Mouse (Mus musculus): Measurements from ENCODE around the gene Stxbp4. TPM values are rescaled to one million over a fixed set of nuclear protein-coding genes. Genes with fewer than 3 reads are reported as not detected.

Gene Stxbp4
- polyA plus RNA-seq, 1 experiment from 2014 or later: 46.0 TPM

- H3K9ac ChIP-seq (ENCODE audit: low read length): no peak overlapping the region
- no peaks in the 10 kb centered on the region for H3K4me1 ChIP-seq (replicated peaks; ENCODE audit: control insufficient read depth, insufficient read depth, low read length)
- H3K9me3 ChIP-seq (ENCODE audit: control insufficient read depth, low read length): no peaks in the 10 kb centered on the region
- H3K27me3 ChIP-seq (ENCODE audit: control insufficient read depth, insufficient read depth, low read length): no peaks in the 10 kb centered on the region
- no peak overlapping the region for H3K4me2 ChIP-seq (ENCODE audit: low read depth, low read length, severe bottlenecking)
- no peak for DNase-seq (ENCODE audit: low spot score)
- no peaks in the 10 kb centered on the region; the same call in 1 of the 2 replicates for H3K36me3 ChIP-seq (ENCODE audit: control insufficient read depth, insufficient read depth, low read length)
- no peak for ATAC-seq (replicated peaks; ENCODE audit: low FRiP score)
- WGBS: 90% methylated on average over 1 of the region's 1 CpGs
- no peak overlapping the region for H3K27ac ChIP-seq (ENCODE audit: low read depth, low read length)
- H3K4me3 ChIP-seq (ENCODE audit: low read depth, low read length): no peak overlapping the region
Measured at GRCm38 (mm10) chr11:90595826-90596225, 42.1 kb downstream of the Stxbp4 start.

- WGBS: 96% methylated on average over 1 of the region's 1 CpGs
- no peak for DNase-seq (ENCODE audit: low spot score)
Measured at GRCm38 (mm10) chr11:90590996-90591395, 46.9 kb downstream of the Stxbp4 start.

GRCm38 (mm10) chr11:90586203-90586602 lies 51.7 kb downstream of the Stxbp4 start:
- Histone ChIP-seq H3K4me1 (replicated peaks; ENCODE audit: control insufficient read depth, insufficient read depth, low read length) (no peaks in the 10 kb centered on the region), H3K36me3 (ENCODE audit: control insufficient read depth, insufficient read depth, low read length) (peaks cover 5% of the 10 kb centered on the region; the same call in 1 of the 2 replicates), H3K9ac (ENCODE audit: low read length) (no peak overlapping the region), H3K4me3 (ENCODE audit: low read depth, low read length) (no peak overlapping the region), H3K27me3 (ENCODE audit: control insufficient read depth, insufficient read depth, low read length) (no peaks in the 10 kb centered on the region), H3K9me3 (ENCODE audit: control insufficient read depth, low read length) (no peaks in the 10 kb centered on the region; the same call in 1 of the 2 replicates), H3K27ac (ENCODE audit: low read depth, low read length) (no peak overlapping the region), H3K4me2 (ENCODE audit: low read depth, low read length, severe bottlenecking) (no peak overlapping the region)
- WGBS: 95% methylated on average over 8 of the region's 8 CpGs
- ATAC-seq (replicated peaks; ENCODE audit: low FRiP score) (no peak), DNase-seq (ENCODE audit: low spot score) (no peak)

More at GRCm38 (mm10) chr11:90590996-90591395, 46.9 kb downstream of the Stxbp4 start:
- no peaks in the 10 kb centered on the region for H3K27me3 ChIP-seq (ENCODE audit: control insufficient read depth, insufficient read depth, low read length)
- ATAC-seq (replicated peaks; ENCODE audit: low FRiP score): no peak
- H3K36me3 ChIP-seq (ENCODE audit: control insufficient read depth, insufficient read depth, low read length): no peaks in the 10 kb centered on the region; the same call in 1 of the 2 replicates
- H3K4me3 ChIP-seq (ENCODE audit: low read depth, low read length): no peak overlapping the region
- no peak overlapping the region for H3K27ac ChIP-seq (ENCODE audit: low read depth, low read length)
- H3K4me1 ChIP-seq (replicated peaks; ENCODE audit: control insufficient read depth, insufficient read depth, low read length): no peaks in the 10 kb centered on the region
- no peaks in the 10 kb centered on the region for H3K9me3 ChIP-seq (ENCODE audit: control insufficient read depth, low read length)
- no peak overlapping the region for H3K9ac ChIP-seq (ENCODE audit: low read length)
- no peak overlapping the region for H3K4me2 ChIP-seq (ENCODE audit: low read depth, low read length, severe bottlenecking)

- H3K27me3 ChIP-seq (ENCODE audit: control insufficient read depth, insufficient read depth, low read length): no peaks in the 10 kb centered on the region
- no peaks in the 10 kb centered on the region; the same call in 1 of the 2 replicates for H3K9me3 ChIP-seq (ENCODE audit: control insufficient read depth, low read length)
- WGBS: 96% methylated on average over 2 of the region's 2 CpGs
- H3K36me3 ChIP-seq (ENCODE audit: control insufficient read depth, insufficient read depth, low read length): peaks cover 5% of the 10 kb centered on the region; the same call in 1 of the 2 replicates
- no peak overlapping the region for H3K4me2 ChIP-seq (ENCODE audit: low read depth, low read length, severe bottlenecking)
- DNase-seq (ENCODE audit: low spot score) (no peak), ATAC-seq (replicated peaks; ENCODE audit: low FRiP score) (no peak)
- no peak overlapping the region for H3K27ac ChIP-seq (ENCODE audit: low read depth, low read length)
- no peaks in the 10 kb centered on the region for H3K4me1 ChIP-seq (replicated peaks; ENCODE audit: control insufficient read depth, insufficient read depth, low read length)
- no peak overlapping the region for H3K4me3 ChIP-seq (ENCODE audit: low read depth, low read length)
- no peak overlapping the region for H3K9ac ChIP-seq (ENCODE audit: low read length)
Measured at GRCm38 (mm10) chr11:90585754-90586153, 52.1 kb downstream of the Stxbp4 start.

GRCm38 (mm10) chr11:90577057-90577780 lies 60.7 kb downstream of the Stxbp4 start:
- Histone ChIP-seq H3K27me3 (ENCODE audit: control insufficient read depth, insufficient read depth, low read length) (no peaks in the 10 kb centered on the region), H3K27ac (ENCODE audit: low read depth, low read length) (no peak overlapping the region), H3K9ac (ENCODE audit: low read length) (no peak overlapping the region), H3K36me3 (ENCODE audit: control insufficient read depth, insufficient read depth, low read length) (no peaks in the 10 kb centered on the region), H3K9me3 (ENCODE audit: control insufficient read depth, low read length) (no peaks in the 10 kb centered on the region), H3K4me3 (ENCODE audit: low read depth, low read length) (no peak overlapping the region), H3K4me2 (ENCODE audit: low read depth, low read length, severe bottlenecking) (no peak overlapping the region), H3K4me1 (replicated peaks; ENCODE audit: control insufficient read depth, insufficient read depth, low read length) (no peaks in the 10 kb centered on the region)
- 97% methylated on average over 7 of the region's 7 CpGs for WGBS
- DNase-seq (ENCODE audit: low spot score) (no peak), ATAC-seq (replicated peaks; ENCODE audit: low FRiP score) (no peak)

- no peaks in the 10 kb centered on the region for H3K9me3 ChIP-seq (ENCODE audit: control insufficient read depth, low read length)
- ATAC-seq (replicated peaks; ENCODE audit: low FRiP score) (no peak), DNase-seq (ENCODE audit: low spot score) (no peak)
- no peak overlapping the region for H3K27ac ChIP-seq (ENCODE audit: low read depth, low read length)
- H3K9ac ChIP-seq (ENCODE audit: low read length): no peak overlapping the region
- WGBS: 93% methylated on average over 8 of the region's 8 CpGs
- no peak overlapping the region for H3K4me2 ChIP-seq (ENCODE audit: low read depth, low read length, severe bottlenecking)
- H3K36me3 ChIP-seq (ENCODE audit: control insufficient read depth, insufficient read depth, low read length): no peaks in the 10 kb centered on the region
- H3K27me3 ChIP-seq (ENCODE audit: control insufficient read depth, insufficient read depth, low read length): no peaks in the 10 kb centered on the region
- H3K4me3 ChIP-seq (ENCODE audit: low read depth, low read length): no peak overlapping the region
- no peaks in the 10 kb centered on the region for H3K4me1 ChIP-seq (replicated peaks; ENCODE audit: control insufficient read depth, insufficient read depth, low read length)
Measured at GRCm38 (mm10) chr11:90576282-90576972, 61.5 kb downstream of the Stxbp4 start.

GRCm38 (mm10) chr11:90575491-90576048 lies 62.3 kb downstream of the Stxbp4 start:
- H3K27me3 ChIP-seq (ENCODE audit: control insufficient read depth, insufficient read depth, low read length): no peaks in the 10 kb centered on the region
- H3K4me3 ChIP-seq (ENCODE audit: low read depth, low read length): no peak overlapping the region
- H3K4me1 ChIP-seq (replicated peaks; ENCODE audit: control insufficient read depth, insufficient read depth, low read length): no peaks in the 10 kb centered on the region
- H3K27ac ChIP-seq (ENCODE audit: low read depth, low read length): no peak overlapping the region
- H3K36me3 ChIP-seq (ENCODE audit: control insufficient read depth, insufficient read depth, low read length): no peaks in the 10 kb centered on the region
- ATAC-seq (replicated peaks; ENCODE audit: low FRiP score) (no peak), DNase-seq (ENCODE audit: low spot score) (no peak)
- H3K9me3 ChIP-seq (ENCODE audit: control insufficient read depth, low read length): no peaks in the 10 kb centered on the region
- 93% methylated on average over 7 of the region's 7 CpGs for WGBS
- H3K9ac ChIP-seq (ENCODE audit: low read length): no peak overlapping the region
- H3K4me2 ChIP-seq (ENCODE audit: low read depth, low read length, severe bottlenecking): no peak overlapping the region

GRCm38 (mm10) chr11:90570646-90571259 lies 67.1 kb downstream of the Stxbp4 start:
- Histone ChIP-seq H3K4me2 (ENCODE audit: low read depth, low read length, severe bottlenecking) (no peak overlapping the region), H3K27me3 (ENCODE audit: control insufficient read depth, insufficient read depth, low read length) (no peaks in the 10 kb centered on the region), H3K27ac (ENCODE audit: low read depth, low read length) (no peak overlapping the region), H3K36me3 (ENCODE audit: control insufficient read depth, insufficient read depth, low read length) (no peaks in the 10 kb centered on the region), H3K9ac (ENCODE audit: low read length) (no peak overlapping the region), H3K4me1 (replicated peaks; ENCODE audit: control insufficient read depth, insufficient read depth, low read length) (no peaks in the 10 kb centered on the region), H3K9me3 (ENCODE audit: control insufficient read depth, low read length) (no peaks in the 10 kb centered on the region), H3K4me3 (ENCODE audit: low read depth, low read length) (no peak overlapping the region)
- DNase-seq (ENCODE audit: low spot score) (no peak), ATAC-seq (replicated peaks; ENCODE audit: low FRiP score) (no peak)
- 95% methylated on average over 2 of the region's 2 CpGs for WGBS

Measured in forebrain, embryonic 11.5 days (tissue).